Mouse (Mus musculus) olfactory bulb, adult 2 months (tissue): ENCODE data around the gene Ak5. TPM values are rescaled to one million over a fixed set of nuclear protein-coding genes. Genes with fewer than 3 reads are reported as not detected.
"Not testable (repeated sequence)": the region's sequence is repeated elsewhere in the genome, so short reads cannot be mapped to it uniquely, and the experiment has no call there.

ENCODE experiments used
- H3K27ac ChIP-seq: fragments of 200-500 bp; 2 replicates; pipeline ENCODE4 v1.5.1; 2012; ENCODE audit warnings: low read depth, low read length; ENCODE audit not compliant: insufficient read depth
- H3K4me1 ChIP-seq: fragments of 200-500 bp; 2 replicates; pipeline ENCODE4 v1.6.1; 2012; ENCODE audit warnings: low read length; ENCODE audit not compliant: control insufficient read depth, insufficient read depth
- H3K4me3 ChIP-seq: fragments of 200-500 bp; 2 replicates; pipeline ENCODE4 v1.5.1; 2012; ENCODE audit warnings: mild to moderate bottlenecking, low read depth, low read length, moderate library complexity; ENCODE audit not compliant: insufficient read depth
- CTCF ChIP-seq: fragments of 200-500 bp; IDR thresholded peaks from 2 replicates; pipeline ENCODE4 v1.5.1; 2012; ENCODE audit warnings: low read depth, mild to moderate bottlenecking, low read length, moderate library complexity; ENCODE audit not compliant: insufficient read depth
- POLR2A ChIP-seq: fragments of 200-500 bp; IDR thresholded peaks from 2 replicates; pipeline ENCODE4 v1.6.1; 2012; ENCODE audit warnings: mild to moderate bottlenecking, low read depth, low read length, moderate library complexity; ENCODE audit not compliant: insufficient read depth
- WGBS: fragments of 180-500 bp; shearing (Covaris S2); methylation state at CpG from one replicate; pipeline ENCODE4 v1.1.7; 2018; 5-methylcytosine and 5-hydroxymethylcytosine counted together
- polyA plus RNA-seq: library from polyadenylated mRNA; stranded (reverse); fragments of >200 nt; gene quantifications from 2 replicates; pipeline ENCODE4 v1.2.4, GENCODE M21; 2012; ENCODE audit warnings: low replicate concordance; ENCODE audit not compliant: missing spikeins, insufficient read depth, insufficient read length

Gene Ak5
- polyA plus RNA-seq, result not detected in 2 replicates

DNA sequence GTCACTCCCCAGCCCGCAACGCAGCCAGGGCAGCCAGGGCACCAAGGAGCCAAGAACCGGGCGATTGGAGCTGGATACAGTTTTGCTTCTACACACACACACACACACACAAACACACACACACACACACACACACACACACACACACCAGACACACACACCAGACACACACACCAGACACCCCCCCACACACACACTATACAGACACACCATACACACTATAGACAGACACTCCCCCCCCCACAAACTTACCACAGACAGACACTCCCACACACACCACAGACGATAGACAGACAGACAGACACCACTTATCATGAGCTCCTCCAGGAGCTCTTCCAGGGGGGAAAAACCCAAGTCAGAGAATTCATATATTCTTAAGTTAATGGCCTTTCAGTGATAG lies at the start of gene Ak5:
Gene Ak5 (minus strand): TSS at position 122 of the 400 bp plus-strand sequence.
- WGBS, result 1% methylated on average over 5 of the region's 5 CpGs
- TF ChIP-seq CTCF (no peak), POLR2A (no peak)
- 0 out of 2 replicates have a peak within 1 kb of the TSS, but pooled peaks have one; percentile 10 for H3K27ac ChIP-seq

DNA sequence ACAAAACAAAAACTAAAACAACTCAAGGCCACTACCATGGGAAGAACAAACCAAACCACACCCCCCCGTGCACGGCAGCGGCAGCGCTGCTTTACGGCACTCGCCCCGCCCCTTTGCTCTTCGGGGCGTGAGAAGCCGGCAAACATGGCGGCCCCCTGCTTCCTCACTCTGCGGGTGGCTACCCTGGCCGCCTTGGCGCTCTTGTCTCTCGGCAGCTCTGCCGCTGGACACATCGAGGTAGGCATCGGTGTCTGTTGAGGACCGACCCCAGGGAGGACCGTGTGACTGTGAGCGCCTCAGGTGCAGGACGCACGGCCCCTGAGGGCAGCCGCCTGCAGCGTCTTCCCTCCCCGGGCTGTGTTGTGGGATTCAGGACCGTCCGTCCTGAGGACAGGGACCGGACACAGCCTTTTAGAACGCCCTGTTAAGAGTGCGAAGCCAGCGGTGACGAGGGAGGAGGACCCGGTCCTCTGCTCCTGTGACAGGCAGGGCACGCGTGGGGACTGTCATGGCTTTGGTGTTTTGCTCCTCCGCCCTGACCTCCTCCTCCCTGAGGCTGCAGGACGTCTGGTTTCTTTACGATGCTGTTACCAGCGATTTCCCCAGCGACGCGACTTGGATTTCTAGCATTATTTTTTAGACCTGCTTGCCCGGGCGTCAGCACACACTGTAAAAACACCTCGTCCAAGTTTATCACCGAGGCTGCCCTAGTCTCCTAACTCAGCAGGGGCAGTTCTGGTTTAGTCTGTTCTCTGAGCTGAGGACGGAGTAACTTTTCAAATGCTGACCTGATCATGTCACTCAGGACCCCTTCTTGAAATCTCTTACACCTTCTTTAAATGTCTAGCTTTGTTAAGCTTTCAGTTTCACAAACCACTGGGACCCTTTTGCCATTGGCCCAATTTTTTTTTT lies 46.1 kb upstream of the Ak5 start, which contains the start of gene Pigk:
Gene Pigk (plus strand): TSS at position 110 of the 912 bp plus-strand sequence.
- H3K4me1 ChIP-seq, result no peaks in the 10 kb centered on the region
- WGBS, result under 1% methylated on average over 48 of the region's 48 CpGs
- 0 out of 2 replicates have a peak within 1 kb of the TSS, but pooled peaks have one; percentile 9 for H3K27ac ChIP-seq
- TF ChIP-seq POLR2A (peak; percentile 61), CTCF (no peak)
- peak within 1 kb of the TSS; percentile 70 for H3K4me3 ChIP-seq

More for the DNA sequence above, at the start of gene Ak5:
- peak within 1 kb of the TSS; percentile 58 for H3K4me3 ChIP-seq
- H3K4me1 ChIP-seq, result peaks cover 7% of the 10 kb centered on the region; the same call in 1 of the 2 replicates

DNA sequence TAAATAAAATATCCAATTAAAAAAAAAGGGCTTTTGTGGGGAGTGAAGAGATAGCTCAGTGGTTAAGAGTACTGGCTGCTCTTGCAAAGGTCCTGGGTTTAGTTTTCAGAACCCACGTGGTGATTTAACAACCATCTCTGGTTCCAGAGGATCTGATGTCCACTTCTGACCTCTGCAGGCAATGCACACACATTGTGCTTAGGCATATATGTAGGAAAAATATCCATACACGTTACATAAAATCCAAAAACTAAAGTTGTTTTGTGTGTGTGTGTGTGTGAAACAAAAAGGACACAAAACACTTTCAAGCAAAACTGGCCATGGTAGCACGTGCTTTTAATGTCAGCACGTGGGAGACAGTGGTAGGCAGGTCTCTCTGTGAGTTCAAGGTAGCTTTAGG lies 44.8 kb upstream of the Ak5 start:
- Histone ChIP-seq H3K4me3 (no peak overlapping the region), H3K4me1 (no peaks in the 10 kb centered on the region), H3K27ac (no peak overlapping the region)
- 72% methylated on average over 4 of the region's 4 CpGs for WGBS
- TF ChIP-seq POLR2A, result no peak
- no peak for TF ChIP-seq CTCF

DNA sequence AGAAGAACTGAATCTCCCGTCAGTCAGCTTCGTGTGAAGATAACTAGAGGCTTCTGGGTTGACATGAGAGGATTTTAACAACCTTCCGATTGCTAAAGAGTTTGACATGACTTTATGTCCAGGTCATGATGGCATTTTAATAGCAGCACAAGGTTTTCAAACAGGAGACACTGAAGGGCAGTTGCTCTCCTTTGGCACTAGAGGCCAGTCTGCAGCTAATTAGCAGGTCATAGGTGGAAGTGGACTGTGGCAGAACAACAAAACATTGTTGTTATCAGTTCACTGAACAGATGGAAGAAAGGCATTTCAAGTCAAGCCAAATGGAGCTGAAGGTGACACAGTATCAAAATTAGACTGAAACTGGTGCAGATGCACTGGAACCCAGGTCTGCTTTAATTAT lies 41.8 kb upstream of the Ak5 start:
- Histone ChIP-seq H3K4me1 (no peaks in the 10 kb centered on the region), H3K4me3 (no peak overlapping the region), H3K27ac (no peak overlapping the region)
- TF ChIP-seq POLR2A (no peak), CTCF (no peak)
- 82% methylated on average over 3 of the region's 3 CpGs for WGBS

DNA sequence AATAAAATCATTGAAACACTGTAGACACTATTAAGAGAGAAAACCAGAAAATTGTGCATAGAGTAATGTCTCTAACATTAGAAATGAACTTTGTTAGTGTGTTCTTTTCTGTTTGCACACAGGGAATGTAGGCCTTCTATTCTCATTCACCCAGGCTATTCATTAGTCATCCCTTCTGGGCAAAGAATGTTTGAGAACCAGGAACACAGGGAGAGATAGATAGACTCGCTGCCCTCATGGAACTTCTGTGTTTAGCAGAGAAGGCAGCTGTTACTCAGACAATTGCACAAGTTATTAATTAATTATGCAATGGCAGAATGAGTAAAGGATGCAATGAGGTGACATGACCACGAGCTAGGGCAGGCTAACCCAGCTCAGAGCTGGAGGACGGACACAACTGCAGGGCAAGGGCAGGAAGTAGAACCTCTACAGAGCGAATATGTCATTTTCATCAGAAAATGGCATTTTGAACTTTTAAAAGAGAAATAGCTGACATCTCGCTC lies 39.2 kb upstream of the Ak5 start:
- no peak overlapping the region for H3K4me3 ChIP-seq
- 86% methylated on average over 5 of the region's 5 CpGs for WGBS
- no peak for TF ChIP-seq CTCF
- TF ChIP-seq POLR2A, result no peak
- H3K27ac ChIP-seq, result no peak overlapping the region
- H3K4me1 ChIP-seq, result no peaks in the 10 kb centered on the region

DNA sequence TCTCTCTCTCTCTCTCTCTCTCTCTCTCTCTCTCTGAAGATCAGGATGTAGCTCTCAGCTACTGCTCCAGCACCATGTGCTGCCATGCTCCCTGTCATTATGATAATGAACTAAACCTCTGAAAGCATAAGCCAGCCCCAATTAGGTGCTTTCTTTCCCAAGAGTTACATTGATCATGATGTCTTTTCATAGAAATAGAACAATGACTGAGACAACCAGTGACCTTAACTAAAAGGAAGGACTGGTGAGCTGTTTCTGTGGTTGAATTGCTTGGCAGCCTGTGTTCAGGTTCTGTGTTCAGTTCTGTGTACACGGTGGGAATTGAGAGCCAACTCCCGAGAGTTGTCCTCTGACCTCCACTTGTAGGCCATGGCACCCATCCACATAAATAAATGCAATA lies 38.7 kb upstream of the Ak5 start:
- H3K27ac ChIP-seq, result no peak overlapping the region
- no peaks in the 10 kb centered on the region for H3K4me1 ChIP-seq
- 84% methylated on average over 2 of the region's 2 CpGs for WGBS
- no peak for TF ChIP-seq CTCF
- TF ChIP-seq POLR2A, result no peak
- H3K4me3 ChIP-seq, result no peak overlapping the region

DNA sequence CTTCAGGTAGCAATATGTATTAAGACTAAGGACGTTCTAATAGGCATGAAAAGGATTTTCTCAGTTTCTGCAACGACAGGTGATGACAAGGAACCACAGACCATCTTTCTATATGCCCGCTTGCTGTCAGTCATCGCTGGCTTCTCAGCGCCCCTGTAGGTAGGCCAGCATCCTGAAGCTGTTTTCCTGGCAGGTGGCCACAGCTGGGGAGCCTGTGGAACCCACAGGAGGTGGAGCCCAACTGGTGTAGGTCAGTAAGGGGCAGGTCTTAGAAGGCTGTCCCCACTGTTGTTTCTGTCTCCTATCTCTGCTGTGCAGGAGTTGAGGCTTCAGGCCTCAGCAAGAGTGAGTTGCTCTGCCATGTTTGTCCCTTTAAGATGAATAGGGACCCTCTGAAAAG lies 37.7 kb upstream of the Ak5 start:
- 87% methylated on average over 5 of the region's 5 CpGs for WGBS
- Histone ChIP-seq H3K27ac (no peak overlapping the region), H3K4me3 (no peak overlapping the region), H3K4me1 (no peaks in the 10 kb centered on the region)
- TF ChIP-seq CTCF (no peak), POLR2A (no peak)

DNA sequence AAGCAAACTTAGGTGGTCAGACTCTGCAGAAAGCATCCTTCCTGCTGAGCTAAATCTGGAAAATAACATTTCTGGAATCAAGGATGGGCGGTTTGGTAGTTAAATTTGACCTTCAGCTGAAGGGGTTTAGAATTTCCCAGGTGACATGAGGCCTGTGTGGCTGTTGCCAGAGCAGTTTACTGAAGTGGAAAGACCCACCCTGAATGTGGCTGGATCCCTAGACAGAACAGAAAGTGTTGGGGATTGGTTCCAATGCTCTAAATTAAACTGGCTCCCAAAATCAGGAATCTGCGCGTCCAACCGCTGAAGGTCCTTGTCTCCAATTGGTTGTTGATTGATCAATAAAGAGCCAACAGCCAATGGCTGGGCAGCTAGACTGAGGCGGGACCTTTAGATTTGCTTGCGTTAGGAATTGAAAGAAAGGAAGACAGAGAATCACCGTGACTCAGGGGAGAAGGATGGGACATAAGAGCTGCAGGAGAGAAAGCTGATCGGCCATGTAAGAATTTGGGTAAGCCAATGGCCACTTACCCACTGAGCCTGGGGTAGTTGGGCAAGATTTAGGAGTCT lies 34.2 kb upstream of the Ak5 start:
- WGBS, result 43% methylated on average over 8 of the region's 8 CpGs
- no peaks in the 10 kb centered on the region for H3K4me1 ChIP-seq
- H3K4me3 ChIP-seq, result 0 out of 2 replicates have a peak overlapping the region, but pooled peaks have one; percentile 11
- TF ChIP-seq CTCF, result no peak
- TF ChIP-seq POLR2A, result no peak
- no peak overlapping the region for H3K27ac ChIP-seq

DNA sequence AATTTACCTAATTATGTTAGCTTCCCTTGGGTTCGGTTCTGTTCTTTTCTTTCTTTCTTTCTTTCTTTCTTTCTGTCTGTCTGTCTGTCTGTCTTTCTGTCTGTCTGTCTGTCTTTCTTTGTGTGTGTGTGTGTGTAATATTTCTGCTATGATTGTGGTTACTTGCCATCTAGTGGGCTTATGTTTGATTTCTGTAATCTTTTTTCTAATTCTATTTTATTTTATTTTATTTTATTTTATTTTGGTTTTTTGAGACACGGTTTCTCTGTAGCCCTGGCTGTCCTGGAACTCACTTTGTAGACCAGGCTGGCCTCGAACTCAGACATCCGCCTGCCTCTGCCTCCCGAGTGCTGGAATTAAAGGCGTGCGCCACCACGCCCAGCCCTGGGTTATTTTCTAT lies 33.4 kb upstream of the Ak5 start:
- H3K4me1 ChIP-seq, H3K27ac ChIP-seq, H3K4me3 ChIP-seq: not testable (repeated sequence)
- 92% methylated on average over 8 of the region's 8 CpGs for WGBS
